Mouse (Mus musculus): ENCODE measurements around the gene Gm5134.

Gm5134 gene

DNA sequence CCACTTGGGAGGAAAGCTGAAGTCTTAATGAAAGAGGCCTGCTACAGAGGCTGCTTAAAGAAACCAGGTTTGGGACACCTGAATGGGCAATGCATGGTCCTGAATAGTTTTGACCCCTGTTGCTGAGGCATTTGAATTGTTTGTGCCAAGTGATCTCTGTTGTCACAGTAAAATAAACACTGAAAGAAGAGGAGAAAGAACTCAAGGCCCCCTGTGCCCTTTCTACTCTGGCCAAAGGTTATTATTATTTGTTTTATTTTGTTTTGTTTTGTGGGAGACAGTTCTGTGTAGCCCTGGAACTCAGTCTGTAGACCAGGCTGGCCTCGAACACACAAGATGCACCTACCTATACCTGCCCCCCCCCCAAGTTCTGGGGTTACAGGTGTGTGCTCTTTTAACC is 19.3 kb upstream of the Gm5134 start:
- CTCF ChIA-PET: interaction anchor here in 3 of 4 experiments (0.5 to 1.4 kb wide), 8 partner anchors 13 to 269 kb away, joined by 3 to 7 read pairs (median 4); partner anchors contain the start of genes Cabin1 (in 1 of the 3), Gstt2 (in 1 of the 3) and Smarcb1 (in 1 of the 3)
- POLR2A ChIA-PET: interaction anchor here (0.5 to 9.6 kb wide), 73 partner anchors 7 to 349 kb away, joined by 3 to 139 read pairs (median 5); partner anchors contain the start of genes Smarcb1 (in 4 of the 4), Gstt2 (in 3 of the 4), Mif (in 3 of the 4) and Ddt (in 2 of the 4)

DNA sequence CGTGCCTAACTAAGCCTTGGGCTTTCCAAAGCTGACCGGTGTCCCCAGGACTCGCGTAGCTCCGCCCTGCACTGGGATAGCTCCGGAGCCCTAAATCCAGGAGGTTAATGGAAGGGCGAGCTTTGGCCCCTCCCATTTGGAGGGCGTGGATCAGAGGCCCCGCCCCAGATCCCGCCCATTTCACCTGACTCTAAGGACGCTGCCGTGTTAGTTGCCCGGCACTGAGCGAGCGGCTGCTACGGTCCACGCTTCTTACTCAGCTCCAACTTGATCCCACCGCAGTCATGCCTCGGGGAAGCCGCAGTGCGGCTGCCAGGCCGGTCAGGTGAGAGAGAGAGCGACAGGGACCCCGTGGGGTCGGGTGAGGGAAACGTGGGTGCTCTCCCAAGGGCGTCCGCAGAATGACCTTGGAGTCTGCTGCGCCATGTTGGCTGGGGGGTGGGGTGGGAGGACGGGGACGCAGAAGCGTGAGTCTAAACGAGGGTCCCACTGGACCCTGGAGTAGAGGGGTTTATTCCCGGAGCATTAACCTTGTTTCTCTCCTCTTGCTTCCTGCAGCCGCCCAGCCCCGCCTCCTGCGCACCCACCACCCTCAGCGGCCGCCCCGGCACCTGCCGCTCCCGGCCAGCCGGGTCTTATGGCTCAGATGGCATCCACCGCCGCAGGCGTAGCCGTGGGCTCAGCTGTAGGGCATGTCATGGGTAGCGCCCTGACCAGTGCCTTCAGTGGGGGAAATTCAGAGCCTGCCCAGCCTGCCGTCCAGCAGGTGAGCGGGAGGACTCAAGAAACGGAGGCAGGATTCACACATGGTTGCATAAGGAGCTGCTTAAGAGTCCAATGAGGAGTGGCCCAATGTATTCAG is 18.4 kb upstream of the Gm5134 start, which contains the start of gene Mmp11:
Gene Mmp11, minus strand, starts transcription at position 817 of the 862 bp plus-strand sequence.
- POLR2A ChIA-PET: interaction anchor here (0.5 to 9.6 kb wide), 99 partner anchors 8 to 787 kb away, joined by 3 to 139 read pairs (median 5); partner anchors contain the start of genes Smarcb1 (in 4 of the 4), Gstt2 (in 3 of the 4), Mif (in 3 of the 4) and Ddt (in 2 of the 4)
- CTCF ChIA-PET: interaction anchor here in 3 of 4 experiments (0.5 to 2.7 kb wide), 11 partner anchors 11 to 268 kb away, joined by 3 to 8 read pairs (median 4); partner anchors contain the start of genes Cabin1 (in 1 of the 3), Gstt2 (in 1 of the 3) and Smarcb1 (in 1 of the 3)

DNA sequence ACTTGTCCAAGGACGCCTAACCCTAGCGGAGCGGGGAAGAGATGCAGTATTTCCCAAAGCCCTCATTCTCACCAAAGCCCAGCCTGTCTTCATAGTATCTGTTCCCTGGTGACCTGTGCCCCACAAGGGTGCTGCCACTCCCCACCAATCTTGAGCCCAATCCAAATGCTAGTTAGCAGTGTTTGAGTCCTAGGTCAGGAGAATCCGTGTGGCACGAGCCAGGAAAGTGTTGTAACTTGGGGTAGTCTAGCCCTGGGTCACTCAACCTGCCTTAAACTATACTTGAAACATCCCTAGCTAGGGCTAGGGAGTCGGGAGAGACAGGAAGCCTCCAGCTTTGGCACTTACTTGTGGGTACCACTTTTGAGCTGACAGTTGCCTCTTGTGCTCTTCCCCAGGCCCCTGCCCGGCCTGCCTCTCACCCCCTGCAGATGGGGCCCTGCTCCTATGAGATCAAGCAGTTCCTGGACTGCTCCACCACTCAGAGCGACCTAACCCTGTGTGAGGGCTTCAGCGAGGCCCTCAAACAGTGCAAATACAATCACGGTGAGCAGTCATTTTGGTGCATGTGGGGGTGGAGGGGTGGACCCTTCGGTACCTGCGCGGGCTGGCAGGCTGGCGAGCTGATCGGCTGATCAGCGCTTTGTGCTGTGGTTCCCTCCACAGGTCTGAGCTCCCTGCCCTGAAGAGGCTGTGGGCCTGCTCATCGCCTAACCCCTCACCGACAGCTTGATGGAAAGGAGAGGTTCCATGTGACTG is 17.2 kb upstream of the Gm5134 start:
- CTCF ChIA-PET: interaction anchor here in 3 of 4 experiments (0.5 to 2.7 kb wide), 11 partner anchors 12 to 757 kb away, joined by 3 to 8 read pairs (median 4); partner anchors contain the start of gene Gstt2 (in 1 of the 3)

DNA sequence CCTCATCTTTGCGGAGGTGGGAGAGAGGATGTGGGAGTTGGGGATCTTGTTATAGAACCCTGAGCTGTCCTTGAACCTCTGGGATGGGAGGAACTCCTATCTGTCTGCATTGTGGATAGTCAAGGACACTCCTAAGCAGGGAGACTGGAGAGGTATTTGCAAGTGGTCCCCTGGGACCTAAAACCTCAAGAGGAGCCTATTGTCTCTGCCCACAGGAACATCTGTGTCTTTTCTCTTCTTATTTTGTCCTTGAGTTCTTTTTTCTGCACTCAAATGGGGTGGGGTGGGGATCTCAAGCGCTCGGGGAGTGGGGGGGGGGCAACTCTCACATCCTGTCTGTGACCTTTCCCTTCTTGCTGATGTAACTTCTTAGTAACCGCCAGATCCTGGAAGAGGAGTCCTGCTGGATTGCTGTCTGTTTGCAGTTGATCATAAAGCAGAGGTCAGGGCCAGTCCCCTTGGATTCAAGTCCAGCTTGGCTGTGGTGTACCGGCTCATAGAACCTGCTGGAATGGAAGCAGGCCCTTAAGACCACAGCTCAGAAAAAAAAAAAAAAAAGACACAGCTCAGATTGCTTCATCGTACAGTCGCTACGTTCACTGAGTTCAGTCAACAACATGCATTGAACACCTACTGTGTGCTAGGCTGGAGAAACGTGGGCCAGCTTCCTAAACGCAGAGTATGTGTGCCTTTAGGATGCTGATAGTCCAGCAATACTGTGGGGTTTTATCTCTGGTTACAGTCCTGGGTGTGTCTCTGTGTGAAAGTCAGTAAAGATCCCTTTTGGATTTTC is 16.3 kb upstream of the Gm5134 start:
- CTCF ChIA-PET: interaction anchor here (0.5 to 2.7 kb wide), 14 partner anchors 13 to 756 kb away, joined by 3 to 11 read pairs (median 5); partner anchors contain the start of gene Gstt2 (in 1 of the 4)
- POLR2A ChIA-PET: interaction anchor here (0.5 to 9.6 kb wide), 91 partner anchors 8 to 1582 kb away, joined by 3 to 139 read pairs (median 6); partner anchors contain the start of genes Smarcb1 (in 4 of the 4), Gstt2 (in 3 of the 4), Mif (in 3 of the 4) and Cabin1 (in 2 of the 4)

More for the DNA sequence above, 17.2 kb upstream of the Gm5134 start:
- POLR2A ChIA-PET: interaction anchor here (0.5 to 9.6 kb wide), 93 partner anchors 8 to 676 kb away, joined by 3 to 139 read pairs (median 7); partner anchors contain the start of genes Smarcb1 (in 4 of the 4), Gstt2 (in 3 of the 4), Mif (in 3 of the 4) and Cabin1 (in 2 of the 4)

DNA sequence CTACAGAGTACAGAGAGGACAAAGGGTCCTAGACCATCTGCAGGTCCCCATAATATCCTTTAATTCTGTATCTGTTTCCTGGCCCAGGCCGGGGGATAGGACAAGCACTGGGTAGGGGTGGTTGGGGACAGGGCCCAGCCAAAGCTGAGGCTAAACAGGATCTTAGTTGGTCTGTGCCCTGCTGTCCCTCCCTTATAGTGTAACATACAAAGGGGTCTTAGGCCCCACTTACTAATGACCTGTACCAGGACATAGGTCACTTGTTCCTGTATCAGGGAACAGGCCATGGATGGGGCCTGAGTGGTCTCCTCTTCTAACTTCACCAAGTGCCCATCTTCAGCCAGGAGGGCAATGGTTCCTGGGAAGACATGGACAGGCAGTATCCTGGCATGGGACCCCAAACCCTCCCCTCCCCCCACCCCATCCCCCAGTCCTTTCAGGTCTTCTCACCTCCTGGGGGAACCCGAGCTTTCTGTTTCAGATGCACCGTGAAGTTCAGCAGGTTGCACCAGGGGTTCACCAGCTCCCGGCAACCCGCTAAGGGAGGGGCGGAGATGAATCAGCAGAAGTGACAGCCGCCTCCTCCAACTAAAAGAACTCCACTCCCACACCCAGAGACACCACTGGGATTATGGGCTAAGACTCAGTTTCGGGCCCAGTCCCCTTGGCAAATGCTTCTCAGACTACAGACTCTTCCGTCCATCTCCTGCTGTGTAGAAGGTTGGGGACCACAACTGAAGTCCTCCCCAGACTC is 14.7 kb upstream of the Gm5134 start:
- CTCF ChIA-PET: interaction anchor here in 2 of 4 experiments (0.6 kb wide), 2 partner anchors 56 to 759 kb away, joined by 3 read pairs; no protein-coding TSS in a partner anchor
- POLR2A ChIA-PET: interaction anchor here (0.5 to 9.6 kb wide), 45 partner anchors 8 to 351 kb away, joined by 3 to 139 read pairs (median 5); partner anchors contain the start of genes Ddt (in 3 of the 4), Smarcb1 (in 3 of the 4), Chchd10 (in 2 of the 4) and Mif (in 2 of the 4)

DNA sequence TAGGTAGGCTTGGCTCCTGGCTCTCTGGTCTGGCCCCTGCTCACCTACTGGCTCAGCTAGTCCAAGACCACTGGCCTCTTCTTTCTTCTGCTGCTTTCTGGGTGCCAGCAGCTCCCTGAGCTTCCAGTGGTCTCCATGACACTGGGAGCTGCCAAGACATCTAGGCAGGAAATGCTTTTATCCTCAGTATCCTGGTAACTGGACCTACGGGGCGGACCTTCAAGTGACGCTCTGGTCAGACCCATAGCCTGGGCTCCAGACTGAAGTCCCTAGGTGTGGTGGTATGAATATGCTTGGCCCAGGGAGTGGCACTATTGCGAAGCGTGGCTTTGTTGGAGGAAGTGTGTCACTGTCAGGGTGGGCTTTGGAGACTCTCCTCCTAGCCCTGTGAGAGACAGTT is 13.8 kb upstream of the Gm5134 start, which contains the start of gene Gm867:
Gene Gm867, minus strand, starts transcription at position 153 of the 400 bp plus-strand sequence.
- CTCF ChIA-PET: interaction anchor here in 3 of 4 experiments (0.6 to 1.6 kb wide), 4 partner anchors 10 to 89 kb away, joined by 3 to 12 read pairs (median 5); no protein-coding TSS in a partner anchor

DNA sequence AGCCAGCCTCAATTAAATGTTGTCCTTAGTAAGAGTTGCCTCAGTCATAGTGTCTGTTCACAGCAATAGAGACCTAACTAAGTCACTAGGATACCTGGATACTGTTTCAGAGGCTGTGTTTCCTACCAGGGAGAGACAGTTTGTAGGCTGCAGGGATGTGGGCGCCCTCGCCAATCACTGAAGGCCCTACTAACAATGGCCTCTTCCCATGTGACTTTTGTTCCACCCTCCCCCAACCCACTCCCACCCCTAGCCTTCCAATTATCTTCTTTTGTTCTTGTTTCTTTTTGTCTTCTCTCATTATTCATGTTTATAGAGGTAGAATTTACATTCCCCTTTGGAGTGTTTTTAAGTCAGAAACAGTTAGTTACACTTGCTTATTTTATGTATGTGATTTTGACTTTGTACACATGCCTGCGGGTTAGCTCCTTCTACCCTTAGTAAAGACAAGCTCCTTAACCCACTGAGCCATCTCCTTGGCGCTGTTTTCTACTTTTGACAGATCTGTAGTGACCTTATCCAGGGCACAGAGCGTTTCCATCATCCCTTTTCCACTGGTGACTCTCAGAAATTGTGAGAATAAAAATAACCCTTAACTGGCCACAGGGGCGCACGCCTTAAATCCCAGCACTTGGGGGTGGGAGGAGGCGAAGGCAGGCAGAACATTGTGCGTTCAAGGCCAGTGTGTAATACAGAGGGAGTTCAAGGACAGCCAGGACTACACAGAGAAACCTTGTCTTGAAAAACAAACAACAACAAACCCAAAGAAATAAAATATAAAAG is 13.1 kb upstream of the Gm5134 start:
- CTCF ChIA-PET: interaction anchor here in 3 of 4 experiments (0.6 to 1.6 kb wide), 7 partner anchors 10 to 90 kb away, joined by 3 to 6 read pairs (median 4); partner anchors contain the start of gene Gm5134 (in 1 of the 3)
- POLR2A ChIA-PET: interaction anchor here (0.6 to 9.6 kb wide), 39 partner anchors 9 to 1824 kb away, joined by 3 to 139 read pairs (median 5); partner anchors contain the start of genes Mif (in 3 of the 4), Smarcb1 (in 3 of the 4), Chchd10 (in 2 of the 4) and Ddt (in 2 of the 4)

More for the DNA sequence above, 13.8 kb upstream of the Gm5134 start, which contains the start of gene Gm867:
- POLR2A ChIA-PET: interaction anchor here (0.6 to 9.6 kb wide), 41 partner anchors 9 to 305 kb away, joined by 3 to 139 read pairs (median 4); partner anchors contain the start of genes Mif (in 3 of the 4), Smarcb1 (in 3 of the 4), Chchd10 (in 2 of the 4) and Ddt (in 2 of the 4)

DNA sequence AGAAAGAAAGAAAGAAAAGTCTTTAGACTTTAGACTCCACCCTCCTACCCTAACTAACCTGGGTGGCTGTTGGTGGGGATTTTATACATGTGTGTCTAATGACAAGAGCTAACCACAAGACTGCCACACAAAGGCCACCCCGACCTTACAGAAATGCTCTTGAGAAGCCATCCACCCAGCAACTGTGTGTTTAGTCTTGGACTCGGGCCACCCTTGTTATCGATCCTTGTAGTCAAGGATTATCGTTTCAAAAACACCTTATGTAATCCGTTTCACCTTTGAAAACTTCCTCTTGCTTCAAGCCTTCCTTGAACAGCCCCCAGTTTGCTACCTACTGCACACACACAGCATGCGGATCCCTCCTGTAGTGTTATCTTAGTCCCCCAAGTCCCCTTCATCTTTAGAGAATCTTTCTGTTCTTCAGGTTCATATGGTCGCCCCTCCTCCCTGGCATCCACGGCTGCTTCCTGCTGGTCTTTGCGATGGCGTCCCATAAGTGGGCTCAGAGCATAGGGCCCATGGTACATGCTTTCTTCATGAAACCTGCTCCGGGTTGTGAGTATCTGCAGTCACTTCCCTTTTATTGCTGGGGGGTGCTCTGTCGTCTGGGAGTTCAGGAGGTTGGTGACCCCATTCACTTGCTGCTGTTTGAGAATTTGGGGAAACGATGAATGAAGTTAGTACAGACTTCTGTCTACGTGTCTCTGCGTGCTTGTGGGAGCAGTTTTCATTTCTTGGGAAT is 11.4 kb upstream of the Gm5134 start, which contains the start of gene Vpreb3:
Gene Vpreb3, plus strand, starts transcription at position 322 of the 742 bp plus-strand sequence.
- CTCF ChIA-PET: no interaction called here
- POLR2A ChIA-PET: interaction anchor here in 3 of 4 experiments (0.5 to 9.6 kb wide), 16 partner anchors 6 to 469 kb away, joined by 3 to 128 read pairs (median 5); partner anchors contain the start of genes Chchd10 (in 2 of the 3), Smarcb1 (in 2 of the 3), Mif (in 1 of the 3) and Mmp11 (in 1 of the 3)

DNA sequence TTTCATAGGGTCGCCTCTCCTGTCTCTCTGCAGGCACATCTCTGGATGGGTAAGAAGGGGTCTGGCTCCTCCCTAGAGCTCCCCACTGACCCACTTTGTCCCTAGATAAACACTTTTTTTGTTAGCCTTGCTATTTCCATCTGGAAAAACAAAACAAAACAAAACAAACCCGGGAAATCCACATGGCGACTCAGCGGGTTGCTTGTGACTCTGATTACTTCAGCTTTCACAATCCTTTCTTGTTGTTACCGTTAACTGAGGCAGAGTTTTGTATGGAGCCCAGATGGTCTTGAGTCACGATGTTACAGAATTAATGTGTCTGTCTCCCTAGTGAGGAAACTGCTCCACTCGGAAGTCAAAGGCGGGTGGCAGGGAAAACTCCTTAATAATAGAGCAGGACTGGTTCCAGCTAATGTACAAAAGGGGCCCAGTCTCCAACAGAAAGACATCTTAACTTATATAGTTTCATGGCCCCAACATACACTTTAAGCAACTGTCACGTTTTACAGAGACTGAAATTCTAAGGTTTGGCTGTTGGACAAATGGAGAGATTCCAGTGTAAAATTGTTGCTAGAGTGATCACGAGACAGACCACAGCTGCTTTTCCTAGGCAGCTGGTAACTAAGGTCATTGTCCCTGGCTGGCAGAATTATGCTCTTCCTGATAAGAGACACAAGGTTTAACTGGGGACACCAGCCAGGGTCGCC is 10.1 kb upstream of the Gm5134 start:
- CTCF ChIA-PET: interaction anchor here in 2 of 4 experiments (0.5 to 0.9 kb wide), 3 partner anchors 11 to 383 kb away, joined by 3 to 4 read pairs (median 3); no protein-coding TSS in a partner anchor
- POLR2A ChIA-PET: interaction anchor here in 3 of 4 experiments (0.6 to 9.6 kb wide), 23 partner anchors 7 to 292 kb away, joined by 3 to 128 read pairs (median 5); partner anchors contain the start of genes Smarcb1 (in 3 of the 3), Mmp11 (in 2 of the 3), Chchd10 (in 1 of the 3) and Mif (in 1 of the 3)

DNA sequence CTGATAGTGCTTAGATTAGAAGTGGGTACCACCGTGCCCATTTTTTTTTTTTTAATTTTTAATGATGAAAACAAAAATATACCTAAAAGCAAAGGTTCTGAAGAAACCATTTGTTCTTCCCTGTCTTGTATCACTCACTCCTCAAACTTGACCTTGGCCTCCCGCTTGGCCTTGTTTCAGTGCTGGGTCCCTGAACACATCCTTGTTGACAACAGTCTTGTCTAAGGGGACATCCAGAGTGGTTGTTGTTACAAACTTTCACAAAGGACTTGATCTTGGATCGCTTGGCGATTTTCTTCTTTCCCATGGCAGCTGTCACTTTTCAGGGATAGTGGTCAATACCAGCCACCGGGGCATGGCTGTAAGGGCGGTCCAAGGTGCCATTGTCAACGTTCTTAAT is 9.1 kb upstream of the Gm5134 start:
- POLR2A ChIA-PET: interaction anchor here in 3 of 4 experiments (1.1 to 4.8 kb wide), 14 partner anchors 7 to 109 kb away, joined by 3 to 31 read pairs (median 8); partner anchors contain the start of genes Mif (in 2 of the 3), Mmp11 (in 2 of the 3) and Chchd10 (in 1 of the 3)
- CTCF ChIA-PET: interaction anchor here in 1 of 4 experiments (0.9 kb wide), 1 partner anchor 62 kb away, joined by 3 read pairs; no protein-coding TSS in a partner anchor

DNA sequence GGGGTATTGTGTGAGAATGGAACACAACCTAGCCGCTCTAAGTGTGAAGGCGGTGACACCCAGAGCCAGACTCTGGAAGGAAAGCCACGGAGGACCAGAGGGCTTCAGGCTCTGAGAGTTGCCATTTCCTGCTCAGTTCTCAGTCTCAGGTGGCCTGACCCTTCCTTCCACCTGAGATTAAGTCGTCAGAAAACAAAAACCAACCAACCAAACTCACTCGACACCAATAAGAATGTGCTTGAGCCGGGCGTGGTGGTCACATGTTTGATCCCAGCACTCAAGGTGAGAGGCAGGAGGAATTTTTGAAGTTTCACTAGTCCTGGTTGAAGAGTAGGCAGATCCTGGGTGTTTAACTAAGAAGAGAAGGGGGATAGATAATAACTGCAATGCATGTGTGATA is 8.4 kb upstream of the Gm5134 start:
- ChIA-PET POLR2A (interaction anchor here (1.0 to 4.8 kb wide), 13 partner anchors 8 to 110 kb away, joined by 3 to 31 read pairs (median 5); partner anchors contain the start of genes Mif (in 2 of the 4), Mmp11 (in 2 of the 4) and Chchd10 (in 1 of the 4)), CTCF (no interaction called here)

DNA sequence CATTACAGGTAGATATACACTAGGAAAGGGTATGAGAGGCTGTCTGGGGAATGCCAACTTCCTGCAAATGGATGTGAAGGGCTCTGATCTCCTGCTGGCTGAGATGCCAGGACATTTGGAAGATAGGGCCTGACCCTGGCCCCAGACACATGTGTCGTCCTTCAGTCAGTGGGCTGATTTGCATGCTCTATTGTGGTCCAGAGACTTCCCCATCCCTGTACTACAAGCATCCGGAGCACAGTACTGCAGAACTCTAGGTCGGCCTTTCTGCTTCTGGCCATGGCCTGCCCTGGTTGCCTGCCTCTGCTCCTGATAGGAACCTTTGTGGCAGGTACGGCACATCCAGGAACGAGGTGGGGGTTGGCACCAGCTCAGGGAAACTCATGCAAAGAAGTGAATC is 6.2 kb upstream of the Gm5134 start:
- CTCF ChIA-PET: interaction anchor here in 1 of 4 experiments (0.9 kb wide), 1 partner anchor 94 kb away, joined by 4 read pairs; no protein-coding TSS in a partner anchor
- POLR2A ChIA-PET: interaction anchor here in 3 of 4 experiments (0.6 to 4.9 kb wide), 8 partner anchors 9 to 114 kb away, joined by 3 to 77 read pairs (median 8); partner anchors contain the start of genes Mmp11 (in 2 of the 3) and Gm867 (in 1 of the 3)

Data from embryonic stem cell, embryonic (primary cell).